Mouse (Mus musculus): ENCODE data around the gene Grid1. TPM values are rescaled to one million over a fixed set of nuclear protein-coding genes. Genes with fewer than 3 reads are reported as not detected.

Grid1 gene
- total RNA-seq, 2 experiments from 2014 or later: 0.06 TPM; not detected in 1

DNA sequence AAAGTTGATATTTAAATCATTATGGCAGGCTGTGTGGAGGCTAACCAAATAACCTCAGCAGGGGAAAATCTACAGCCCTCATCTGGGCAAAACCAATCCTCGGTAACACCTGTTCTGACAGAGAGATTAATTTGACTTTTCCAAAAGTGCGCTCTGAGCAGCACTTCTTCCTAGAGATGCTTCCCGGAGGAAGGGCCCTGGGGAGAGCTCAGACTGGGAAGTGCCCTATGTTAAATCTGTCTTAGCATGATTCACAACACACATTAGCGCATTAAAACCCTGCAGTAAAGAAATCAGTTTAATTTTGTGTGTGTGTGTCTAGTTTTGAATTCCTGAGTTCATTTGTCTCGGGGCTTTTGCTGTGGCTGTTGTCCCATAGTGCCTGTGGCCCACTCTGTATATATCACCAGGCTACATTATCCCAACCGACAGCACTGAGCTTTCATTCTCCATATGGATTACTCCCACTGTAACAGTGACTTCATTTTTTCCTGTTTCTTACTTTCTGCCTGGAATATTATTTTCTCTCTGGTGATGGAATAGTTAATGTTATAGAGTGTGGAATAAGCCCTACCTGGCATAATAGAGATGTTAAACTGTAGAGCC is 536.7 kb downstream of the Grid1 start:
- DNase-seq: no peak
- intact Hi-C loops (cut with DNase I): no loop called here

DNA sequence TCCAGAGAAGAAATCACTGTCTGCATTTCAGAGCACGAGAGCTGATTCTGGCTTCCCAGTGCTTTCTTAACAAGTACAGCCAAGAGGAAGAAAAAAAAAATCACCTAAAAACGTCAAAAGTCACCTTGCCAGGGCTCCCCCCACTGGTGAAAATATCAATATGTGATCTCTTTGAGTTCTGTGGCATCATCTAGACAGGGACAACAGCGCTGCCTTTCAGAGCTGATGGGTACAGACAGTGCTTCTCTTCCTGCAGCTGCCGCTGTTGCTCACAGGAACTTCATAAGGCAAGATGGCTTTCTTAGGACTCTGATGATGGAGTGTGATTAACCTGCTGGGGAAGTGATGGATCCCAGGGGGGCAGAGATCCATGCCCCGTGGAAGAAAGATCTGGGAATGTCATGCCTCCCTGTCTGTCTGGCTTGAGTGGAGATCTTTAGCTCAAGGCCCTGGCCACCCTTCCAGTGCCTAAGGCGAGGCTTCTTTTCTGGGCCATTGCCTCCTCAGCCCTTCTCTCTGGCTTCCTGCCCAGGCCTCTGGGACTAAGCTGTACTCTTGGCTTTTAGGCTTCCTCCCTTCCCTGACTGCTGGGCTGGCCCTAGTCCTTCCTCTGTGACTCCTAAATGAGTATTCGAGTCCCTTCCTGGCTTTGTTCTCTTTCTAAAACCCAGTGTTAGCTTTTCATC is 538.4 kb downstream of the Grid1 start:
- intact Hi-C loops (cut with DNase I): no loop called here
- peak; percentile 2 to 19 for DNase-seq

DNA sequence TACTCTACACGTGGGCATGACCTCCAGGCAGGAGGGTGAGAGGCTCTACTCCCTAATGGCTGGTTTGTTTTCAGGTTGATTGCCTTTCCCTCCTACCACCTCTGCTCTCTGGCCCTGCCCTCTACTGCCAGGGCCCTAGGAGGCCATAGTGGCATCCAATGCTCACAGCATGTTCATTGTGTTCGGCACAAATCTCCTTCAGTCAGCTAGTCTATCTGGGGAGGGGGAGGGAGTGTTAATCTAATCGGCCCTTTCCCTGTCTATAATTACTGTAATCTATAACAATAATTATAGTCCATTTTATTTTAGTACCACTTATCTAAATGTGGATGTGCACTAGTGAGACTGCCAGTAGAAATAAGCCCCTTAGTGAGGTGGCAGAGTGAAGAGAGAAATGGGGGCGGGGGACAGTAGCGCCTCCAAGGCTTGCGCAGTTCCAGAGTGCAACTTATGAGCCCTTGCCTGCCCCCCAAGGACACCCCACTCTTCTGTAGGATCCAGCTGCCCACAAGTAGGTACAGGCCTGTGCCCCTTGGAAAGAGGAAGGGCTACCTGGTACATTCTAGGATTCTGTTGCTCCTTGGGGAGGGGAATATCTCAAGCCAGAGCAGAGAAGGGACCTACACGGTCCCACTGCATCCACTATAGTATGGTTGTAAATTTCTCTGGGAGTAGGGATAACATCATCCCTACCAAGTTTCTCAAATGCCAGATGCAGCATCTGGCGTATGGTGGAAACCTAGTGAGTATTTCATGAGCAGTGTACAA is 545.5 kb downstream of the Grid1 start:
- intact Hi-C loops (cut with DNase I): no loop called here
- no peak for DNase-seq

DNA sequence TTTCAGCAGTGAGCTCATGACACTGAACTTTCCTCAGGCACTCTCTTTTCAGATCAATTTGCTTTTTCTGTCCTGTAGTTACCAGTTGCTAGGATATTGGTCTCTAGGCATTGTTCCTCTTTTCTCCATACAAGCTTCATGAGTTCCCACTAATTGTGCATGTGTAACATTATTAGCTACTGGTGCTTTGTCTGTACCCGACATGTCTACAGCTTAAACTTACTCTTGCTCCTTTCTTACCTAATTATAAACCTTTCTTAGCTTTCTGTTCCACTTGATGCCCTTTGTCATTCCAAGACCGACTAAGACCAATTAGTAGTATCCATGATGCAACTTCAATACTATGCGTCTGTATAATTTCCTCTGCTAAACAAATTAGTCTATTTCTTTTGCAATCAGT is 554.5 kb downstream of the Grid1 start:
- intact Hi-C loops (cut with DNase I): no loop called here
- DNase-seq: no peak

DNA sequence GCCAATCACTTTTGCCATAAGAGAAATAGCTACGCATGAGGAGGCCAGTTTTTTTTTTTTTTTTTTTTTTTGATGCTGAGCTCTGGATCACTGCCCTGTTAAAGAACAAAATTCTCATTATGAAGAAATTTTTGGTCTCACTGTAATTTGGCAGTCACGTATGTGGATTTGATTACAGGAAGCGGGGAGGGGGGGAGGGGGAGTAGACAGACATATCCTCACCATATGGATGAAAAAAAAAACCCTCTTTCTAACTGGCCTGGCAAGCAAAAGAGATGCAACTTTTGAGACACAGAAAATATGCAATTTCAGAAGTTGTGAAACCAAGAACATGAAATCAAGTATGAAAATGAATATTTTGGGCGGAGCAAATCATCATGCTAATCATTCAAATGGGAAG is 573.7 kb downstream of the Grid1 start:
- DNase-seq: no peak
- intact Hi-C loops (cut with DNase I): no loop called here

DNA sequence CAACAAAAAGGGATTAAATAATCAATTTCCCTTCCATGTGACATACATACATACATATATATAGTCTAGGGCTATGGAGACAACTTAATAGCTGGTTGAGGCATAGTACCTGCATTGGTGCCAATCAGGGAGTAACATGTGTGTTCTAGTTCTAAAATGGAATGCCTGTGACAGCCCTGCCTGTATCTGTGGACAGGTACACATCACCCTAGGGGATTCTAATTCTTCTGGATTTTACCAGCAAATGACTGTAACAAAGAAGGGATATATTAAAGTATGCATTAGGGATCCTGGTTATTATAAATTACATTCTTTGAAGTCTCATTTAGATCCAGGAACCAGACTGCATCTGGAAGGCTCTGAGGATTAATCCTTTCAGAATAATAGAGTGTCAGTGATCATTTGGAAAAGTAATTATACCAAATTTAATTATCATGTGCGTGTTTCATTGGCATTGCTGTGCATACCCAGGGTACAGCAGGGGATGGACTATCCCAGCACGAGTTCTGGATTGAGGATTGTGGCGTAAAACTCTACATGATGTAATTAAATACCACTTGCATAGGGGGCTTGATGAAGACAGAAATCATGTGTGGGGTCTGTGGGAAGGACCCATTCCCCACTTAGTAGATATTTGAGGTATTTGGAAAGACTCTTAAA is 584.5 kb downstream of the Grid1 start:
- intact Hi-C loops (cut with DNase I): no loop called here
- DNase-seq: no peak

DNA sequence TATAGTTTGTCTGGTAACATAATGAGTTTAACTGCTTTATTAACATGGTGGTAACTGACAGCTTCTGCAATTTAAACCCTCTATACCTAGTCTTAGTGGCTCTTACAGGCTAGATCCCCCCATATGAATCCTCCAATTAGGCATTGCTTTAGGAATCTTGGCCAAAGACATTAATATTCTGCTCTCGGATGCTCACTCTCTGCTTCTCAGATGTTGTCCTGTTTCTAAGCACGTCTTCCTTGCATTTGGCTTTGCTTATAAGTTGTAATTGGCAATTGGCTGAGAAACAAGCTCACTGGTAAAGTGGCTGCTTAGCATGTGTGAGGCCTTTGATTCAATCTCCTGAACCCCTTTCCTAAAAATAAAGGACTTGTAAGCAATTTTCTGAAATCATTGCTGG is 610.4 kb downstream of the Grid1 start:
- intact Hi-C loops (cut with DNase I): no loop called here
- DNase-seq: no peak

DNA sequence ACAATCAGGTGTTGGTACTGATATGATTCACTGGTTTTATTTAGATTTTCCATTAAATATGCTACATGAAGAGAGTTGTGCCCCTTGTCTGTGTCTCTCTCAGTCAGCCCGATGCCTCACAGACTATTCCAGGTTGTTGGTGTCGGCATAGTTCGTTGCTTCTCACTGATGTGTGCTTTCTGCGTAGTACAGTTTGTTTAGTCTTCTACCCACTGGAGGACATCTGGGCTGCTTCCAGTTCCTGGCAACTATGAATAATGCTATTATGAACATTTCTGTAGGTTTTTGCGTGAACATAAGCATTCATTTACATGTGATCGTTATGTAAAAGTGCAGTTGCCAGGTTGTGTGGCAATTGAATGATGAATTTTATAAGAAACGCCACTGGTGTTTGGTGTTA is 633.8 kb downstream of the Grid1 start:
- intact Hi-C loops (cut with DNase I): no loop called here
- no peak for DNase-seq

DNA sequence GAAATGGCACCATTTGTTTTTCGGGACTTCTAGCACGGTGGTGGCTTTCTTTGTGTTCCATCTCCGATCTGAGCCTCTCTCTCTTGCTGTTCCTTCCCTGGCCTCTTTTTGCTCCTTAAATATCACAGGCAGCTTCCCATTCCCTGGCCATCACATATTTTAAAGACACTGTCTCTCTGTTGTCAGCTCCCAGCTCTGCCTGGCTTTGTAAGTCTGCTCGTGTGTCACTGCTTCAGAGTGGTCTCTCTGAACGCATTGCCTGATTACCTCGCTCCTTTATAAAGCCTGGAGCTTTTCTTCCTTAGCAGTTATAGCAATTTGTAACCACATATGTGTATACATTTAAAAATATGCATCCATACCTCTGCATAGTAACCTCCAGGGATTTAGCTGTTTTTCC is 648.3 kb downstream of the Grid1 start:
- intact Hi-C loops (cut with DNase I): no loop called here
- DNase-seq: no peak

DNA sequence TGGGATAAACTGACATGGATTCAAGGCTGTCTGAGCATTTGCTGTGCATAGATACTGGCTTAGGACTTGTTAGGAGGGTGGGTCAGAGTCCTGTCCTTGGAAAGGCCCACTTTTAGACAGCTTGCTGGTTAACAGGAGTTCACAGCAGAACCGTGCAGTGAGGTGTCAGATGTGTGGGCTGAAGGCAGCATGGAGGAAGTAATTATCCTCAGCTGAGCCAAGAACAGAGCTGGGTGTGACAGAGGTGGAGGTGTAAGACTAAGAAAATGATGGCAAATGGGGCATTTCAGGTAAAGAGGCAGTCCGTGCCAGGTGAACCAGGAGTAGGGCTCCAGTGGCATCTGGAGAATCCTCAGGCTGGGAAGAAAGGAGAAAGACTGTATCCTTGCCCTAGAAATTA is 666.1 kb downstream of the Grid1 start:
- intact Hi-C loops (cut with DNase I): no loop called here
- no peak for DNase-seq

DNA sequence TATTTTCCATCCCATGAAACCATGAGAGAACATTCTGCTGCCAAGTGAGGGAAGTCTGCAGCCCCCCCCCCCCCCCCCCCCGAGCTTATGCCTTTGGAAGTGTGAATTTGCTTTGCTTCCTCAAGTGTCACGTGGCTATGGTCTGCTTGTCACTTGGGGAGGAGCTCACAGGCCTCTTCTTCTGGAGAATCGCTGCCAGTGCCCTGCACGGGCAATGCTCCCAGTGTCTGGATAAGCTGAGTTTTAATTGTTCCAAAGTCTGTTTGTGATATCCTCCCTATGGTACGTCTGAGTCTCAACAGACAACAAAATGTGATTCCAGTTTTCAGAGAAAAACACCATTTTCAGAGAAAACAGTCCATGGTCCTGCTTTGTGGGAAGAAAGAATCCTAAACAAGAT is 682.4 kb downstream of the Grid1 start:
- DNase-seq: no peak
- intact Hi-C loops (cut with DNase I): no loop called here

DNA sequence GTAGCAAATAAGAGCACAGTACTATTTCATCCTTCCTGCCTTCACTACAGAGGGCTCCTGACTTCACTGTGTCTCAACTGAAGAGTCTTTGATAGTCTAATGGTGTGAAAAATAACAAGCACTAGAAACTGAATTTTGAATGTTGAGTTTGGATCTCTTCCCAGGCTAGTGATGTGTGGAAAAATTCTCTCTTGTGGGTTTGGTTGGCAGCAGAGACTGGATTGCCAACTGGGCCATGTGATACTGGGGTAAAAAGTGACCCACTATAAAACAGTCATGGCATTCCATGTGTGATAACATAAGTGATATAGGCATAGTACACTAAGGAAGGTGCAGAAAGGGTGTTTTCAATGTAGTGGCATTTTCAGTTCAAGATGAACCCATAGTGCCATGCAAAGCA is 699.5 kb downstream of the Grid1 start:
- DNase-seq: no peak
- intact Hi-C loops (cut with DNase I): no loop called here

DNA sequence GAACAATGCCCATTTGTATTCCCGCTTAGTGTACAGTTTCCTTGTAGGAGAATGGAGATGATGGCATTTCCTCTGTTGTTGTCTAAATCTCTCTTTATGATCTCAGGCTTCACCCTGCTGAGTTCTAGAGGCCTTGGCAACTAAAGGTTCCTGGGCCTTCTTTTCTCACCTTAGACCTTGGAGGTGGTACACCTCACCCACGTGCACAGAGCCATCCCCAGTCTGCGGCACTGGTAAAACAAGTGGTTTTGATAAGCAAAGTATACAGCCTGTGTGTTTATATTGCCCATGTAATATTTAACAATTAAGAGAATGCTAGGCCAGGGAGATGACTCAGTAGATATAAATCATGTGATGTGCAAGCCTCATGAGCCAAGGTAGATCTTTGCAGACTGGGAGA is 718.9 kb downstream of the Grid1 start:
- intact Hi-C loops (cut with DNase I): no loop called here
- no peak for DNase-seq

DNA sequence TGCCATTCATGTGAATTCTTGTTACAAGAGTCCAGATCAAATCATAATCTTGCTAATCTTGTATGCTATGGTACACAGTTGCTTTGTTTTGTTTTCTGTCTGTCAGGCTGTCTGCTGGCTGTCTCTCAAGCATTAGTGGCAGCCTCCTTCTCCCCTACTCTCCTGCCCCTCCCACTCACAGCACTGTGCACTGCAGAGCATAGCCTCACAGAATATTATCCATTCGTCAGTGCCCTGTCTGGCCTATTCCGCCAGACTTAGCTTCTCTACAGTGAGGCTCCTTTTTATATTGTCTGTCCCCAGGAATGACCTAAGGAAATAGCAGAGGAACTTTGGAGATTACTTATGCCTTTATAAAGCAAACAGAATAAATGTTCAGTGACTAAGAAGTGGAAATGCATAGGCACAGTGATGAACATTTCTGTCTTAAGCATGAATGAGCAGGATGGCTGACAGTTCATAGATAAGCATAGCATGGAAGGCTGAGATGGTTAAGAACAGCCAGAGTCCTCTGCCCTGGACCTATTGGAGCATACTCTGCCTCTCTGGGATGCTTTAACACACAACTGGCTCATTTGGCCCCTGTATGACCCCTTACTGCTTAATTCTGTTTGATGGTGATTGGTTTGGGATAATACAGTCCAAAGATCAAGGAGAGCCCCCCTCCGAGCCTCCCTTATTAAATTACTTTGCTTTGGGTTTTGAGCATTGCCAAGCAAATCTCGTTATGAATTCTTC is 721.5 kb downstream of the Grid1 start:
- DNase-seq: no peak
- intact Hi-C loops (cut with DNase I): no loop called here

DNA sequence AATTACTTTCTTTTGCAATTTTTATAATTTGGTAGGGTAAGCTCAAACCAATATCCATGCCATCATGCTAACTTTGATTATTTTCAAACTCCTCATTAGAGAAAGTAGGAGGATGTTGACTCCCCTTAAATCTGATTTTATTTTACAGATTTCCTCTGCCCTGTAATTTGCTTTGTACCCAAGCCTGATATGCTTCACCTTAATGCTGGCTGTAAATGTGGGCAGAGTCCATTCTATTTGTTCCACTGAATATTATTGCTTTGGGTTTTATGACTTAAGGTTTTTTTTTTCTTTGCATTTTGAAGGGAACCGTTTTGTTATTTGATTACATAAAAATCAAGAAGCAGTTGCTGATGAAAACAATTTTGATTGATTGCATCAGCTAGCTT is 722.1 kb downstream of the Grid1 start:
- intact Hi-C loops (cut with DNase I): no loop called here
- no peak for DNase-seq

DNA sequence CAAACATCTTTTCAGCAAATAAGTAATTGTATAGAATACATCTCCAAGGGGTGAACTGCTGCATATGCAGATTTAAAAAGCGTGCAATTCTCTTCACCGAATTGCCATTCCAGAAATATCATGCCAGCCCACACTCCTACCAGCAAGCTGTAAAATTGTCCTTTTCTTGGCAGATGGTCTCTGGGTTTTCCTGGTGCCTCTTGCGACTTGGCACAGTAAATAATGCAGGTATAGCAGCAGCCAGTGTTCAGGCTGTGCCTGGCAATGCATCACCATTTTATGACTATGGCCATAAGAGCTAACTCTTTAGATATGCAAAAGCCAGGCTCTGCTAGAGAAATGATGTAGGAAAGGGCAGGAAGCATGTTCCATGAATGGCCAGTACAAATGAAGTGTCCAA is 734.4 kb downstream of the Grid1 start:
- intact Hi-C loops (cut with DNase I): no loop called here
- no peak for DNase-seq

DNA sequence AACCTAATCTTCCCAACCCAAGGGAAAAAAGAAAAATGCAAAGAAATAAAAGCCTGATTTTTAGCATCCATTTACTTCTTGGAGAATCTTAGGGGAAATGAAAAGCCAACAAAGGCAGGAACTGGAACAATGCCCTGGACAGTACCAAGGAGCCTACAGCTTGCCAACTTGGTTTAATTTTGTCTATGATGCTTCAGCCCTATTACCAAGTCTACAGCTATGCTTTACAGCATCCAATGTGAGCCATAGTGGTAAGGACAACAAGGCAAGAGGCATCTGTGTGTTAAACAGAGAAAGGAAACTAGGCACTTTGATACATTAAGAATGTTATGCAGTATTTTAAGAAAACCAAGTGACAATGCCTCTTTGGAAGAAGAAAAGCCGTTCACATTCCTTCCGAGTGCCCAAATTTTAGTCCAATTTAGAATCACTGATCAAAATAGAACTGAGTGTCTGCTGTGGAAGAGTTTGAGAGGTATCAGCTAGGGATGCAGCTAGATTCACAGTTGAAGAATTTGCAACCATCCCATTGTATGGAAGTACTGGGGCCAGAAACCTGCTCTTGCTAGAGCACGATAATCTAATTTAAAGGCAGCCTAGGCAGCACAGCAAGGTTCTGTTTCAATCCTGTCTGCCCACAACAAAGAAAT is 741.5 kb downstream of the Grid1 start:
- DNase-seq: no peak
- intact Hi-C loops (cut with DNase I): no loop called here

DNA sequence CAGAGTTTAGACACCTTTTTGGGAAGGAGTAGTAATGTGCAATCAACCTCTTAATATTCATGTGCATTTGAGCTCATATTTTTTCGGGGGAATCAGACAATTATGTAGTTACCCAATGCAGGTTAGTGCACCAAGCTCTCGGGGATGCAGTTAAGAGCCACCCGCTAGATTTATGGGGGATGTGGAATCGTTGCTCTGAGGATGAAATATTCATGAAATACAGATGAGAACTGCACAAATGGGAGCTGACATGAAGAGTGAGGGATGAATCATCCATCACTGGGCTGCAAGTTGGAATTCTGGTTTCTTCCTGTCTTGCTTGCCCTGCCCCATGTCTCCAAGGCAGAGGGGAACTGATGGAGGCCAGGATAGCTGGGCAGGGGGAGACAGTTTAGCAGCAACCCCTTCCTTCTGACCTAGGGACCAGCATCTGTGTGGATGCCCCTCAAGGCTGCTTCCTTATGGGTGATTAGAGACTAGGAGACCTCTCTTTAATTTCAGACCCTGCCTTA is 753.1 kb downstream of the Grid1 start:
- intact Hi-C loops (cut with DNase I): no loop called here
- DNase-seq: no peak

DNA sequence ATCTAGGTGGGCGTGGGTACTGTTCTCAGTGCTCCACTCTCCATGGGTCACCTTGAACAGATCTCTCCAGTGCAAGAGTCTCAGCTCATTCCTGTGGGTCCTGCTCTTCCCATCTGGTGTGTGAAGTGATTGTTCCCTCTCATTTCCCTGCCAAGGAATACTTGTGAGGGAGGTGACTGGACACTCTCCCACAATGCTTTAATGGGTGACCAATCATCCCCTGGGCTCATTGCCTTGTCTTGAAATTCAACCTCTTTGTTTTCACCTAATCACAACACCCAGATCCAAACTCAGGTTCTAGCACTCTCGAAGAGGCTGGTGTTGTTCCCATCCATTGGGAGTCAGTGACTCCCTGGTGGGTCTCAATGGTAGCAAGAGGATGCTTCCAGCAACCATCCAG is 754.6 kb downstream of the Grid1 start:
- intact Hi-C loops (cut with DNase I): no loop called here
- no peak for DNase-seq

DNA sequence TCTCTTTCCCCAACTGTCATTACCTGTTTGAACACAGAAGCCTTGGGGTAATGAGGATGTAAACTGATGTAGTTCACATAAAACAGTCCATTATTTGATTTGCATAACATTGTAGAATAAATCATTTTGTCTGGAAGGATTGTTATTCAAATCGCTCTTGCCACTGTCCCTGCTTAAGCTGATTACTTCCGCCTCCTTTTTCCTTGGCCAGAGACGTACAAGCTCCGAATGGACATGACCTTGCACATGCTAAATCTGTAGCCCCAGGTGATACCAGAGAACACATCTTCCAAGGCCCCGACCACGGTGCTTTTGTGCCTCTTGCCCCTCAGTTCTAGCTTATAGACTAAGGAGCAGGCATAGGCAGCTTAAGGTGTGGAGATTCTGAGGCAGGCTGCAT is 755.4 kb downstream of the Grid1 start:
- no peak for DNase-seq
- intact Hi-C loops (cut with DNase I): no loop called here

Data from heart, postnatal 36 days (tissue).